Mouse (Mus musculus) kidney, embryonic 15.5 days (tissue): Measurements from ENCODE around the gene Rex1bd. TPM values are rescaled to one million over a fixed set of nuclear protein-coding genes. Genes with fewer than 3 reads are reported as not detected.
A peak's percentile ranks its signal among the peaks of the same experiment; 100 is the strongest.

Experiments used
- ATAC-seq: fragments of 200-750 bp; cut with Nextera tagmentation; replicated peaks from 2 replicates; pipeline ENCODE4 v1.8.0; 2017; ENCODE audit warnings: moderate TSS enrichment; ENCODE audit not compliant: low FRiP score
- H3K27ac ChIP-seq: fragments of 300-500 bp; sonication (generic); 2 replicates; pipeline ENCODE4 v1.5.1; 2015; ENCODE audit warnings: mild to moderate bottlenecking, inconsistent platforms
- H3K27me3 ChIP-seq: fragments of 300-500 bp; sonication (generic); 2 replicates; pipeline ENCODE4 v1.6.1; 2015; ENCODE audit warnings: inconsistent platforms
- H3K36me3 ChIP-seq: fragments of 300-500 bp; sonication (generic); 2 replicates; pipeline ENCODE4 v1.6.1; 2015; ENCODE audit warnings: inconsistent platforms
- H3K4me1 ChIP-seq: fragments of 300-500 bp; sonication (generic); 2 replicates; pipeline ENCODE4 v1.6.1; 2015; ENCODE audit warnings: inconsistent platforms
- H3K4me2 ChIP-seq: fragments of 300-500 bp; sonication (generic); 2 replicates; pipeline ENCODE4 v1.6.1; 2015; ENCODE audit warnings: moderate library complexity, mild to moderate bottlenecking, inconsistent platforms
- H3K4me3 ChIP-seq: fragments of 300-500 bp; sonication (generic); replicated peaks from 2 replicates; pipeline ENCODE4 v1.5.1; 2015; ENCODE audit warnings: mild to moderate bottlenecking, inconsistent platforms
- H3K9ac ChIP-seq: fragments of 300-500 bp; sonication (generic); 2 replicates; pipeline ENCODE4 v1.6.1; 2015; ENCODE audit warnings: mild to moderate bottlenecking, inconsistent platforms
- H3K9me3 ChIP-seq: fragments of 300-500 bp; sonication (generic); replicated peaks from 2 replicates; pipeline ENCODE4 v1.6.1; 2016; ENCODE audit warnings: inconsistent platforms
- WGBS: fragments of 180-500 bp; shearing (Covaris S2); methylation state at CpG from one replicate; pipeline ENCODE4 v1.1.7; 2015; ENCODE audit warnings: mixed read lengths; 5-methylcytosine and 5-hydroxymethylcytosine counted together
- polyA plus RNA-seq: library from polyadenylated mRNA; unstranded; fragments of >200 nt; fragmentation: Nextera tagmentation; extraction: Ambion mirVana; gene quantifications from 2 replicates; pipeline ENCODE4 v1.2.1, GENCODE M21; 2015

The Rex1bd gene
- polyA plus RNA-seq, 1 experiment from 2014 or later, result 133 TPM

DNA sequence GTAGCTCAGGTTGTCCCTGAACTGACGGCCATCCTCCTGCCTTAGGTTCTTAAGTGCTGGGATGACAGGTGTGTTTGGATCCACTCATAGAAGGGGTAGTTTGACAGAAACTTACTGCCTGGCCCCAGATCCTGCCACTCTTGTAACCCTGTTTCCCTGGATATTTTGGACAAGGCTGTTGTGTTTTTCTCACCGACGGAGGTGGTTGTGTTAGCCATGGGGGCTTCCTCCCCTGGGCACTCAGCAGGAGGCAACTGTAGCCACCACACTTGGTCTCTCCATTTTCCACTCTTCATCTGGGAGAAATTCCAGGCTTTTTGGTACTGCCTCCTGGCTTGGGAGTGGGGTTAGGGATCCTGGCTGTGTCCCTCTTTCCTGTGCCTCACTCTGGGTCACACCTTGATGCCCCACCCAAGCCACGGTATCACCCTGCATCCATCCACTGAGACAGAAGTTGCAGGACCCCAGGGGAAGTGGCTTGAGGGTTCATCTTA is 33.5 kb upstream of the Rex1bd start:
- 13% methylated on average over 4 of the region's 4 CpGs for WGBS
- peaks cover 22% of the 10 kb centered on the region for H3K36me3 ChIP-seq
- peaks cover 43% of the 10 kb centered on the region for H3K4me1 ChIP-seq
- peak overlapping the region; percentile 99 for H3K27ac ChIP-seq
- peak overlapping the region; percentile 65 for H3K4me3 ChIP-seq
- no peaks in the 10 kb centered on the region for H3K9me3 ChIP-seq
- no peaks in the 10 kb centered on the region for H3K27me3 ChIP-seq
- ATAC-seq, result no peak
- H3K9ac ChIP-seq, result peak overlapping the region; percentile 70
- H3K4me2 ChIP-seq, result peak overlapping the region; percentile 84

DNA sequence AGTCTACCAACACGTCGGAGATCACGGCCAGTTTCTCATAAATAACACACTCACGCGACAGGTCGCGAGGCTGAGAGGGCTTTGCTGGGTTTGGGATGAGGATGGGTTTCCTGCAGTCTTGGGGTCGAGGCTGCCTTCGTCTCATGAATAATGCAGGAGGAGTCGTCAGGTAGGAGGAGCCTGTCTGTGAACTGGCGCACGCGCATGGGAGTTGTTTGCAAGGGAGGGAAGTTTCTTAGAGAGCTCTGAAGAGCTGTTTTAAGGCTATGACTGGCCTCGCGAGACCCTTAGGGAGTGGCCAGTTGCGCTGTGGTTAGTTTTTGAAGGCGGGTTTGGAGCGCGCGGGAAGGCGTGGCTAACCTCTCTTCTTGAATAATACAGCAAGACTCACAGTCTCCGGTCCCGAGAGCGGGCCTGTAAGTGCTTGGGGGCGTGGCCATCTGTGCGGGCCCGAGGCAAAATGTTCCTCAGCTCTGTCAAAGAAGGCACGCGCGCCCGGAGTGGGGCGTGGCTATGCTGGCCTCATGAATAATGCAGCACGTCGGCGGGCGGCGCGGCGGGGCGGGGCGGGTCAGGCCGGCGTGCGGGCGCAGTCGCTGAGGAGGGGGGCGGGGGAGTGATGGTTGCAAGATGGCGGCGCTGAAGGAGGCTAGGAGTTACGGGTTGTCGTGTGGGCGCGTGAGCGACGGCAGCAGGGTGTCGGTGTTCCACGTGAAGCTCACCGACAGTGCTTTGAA is 32.7 kb upstream of the Rex1bd start, which contains the start of gene Ell:
Gene Ell (plus strand): TSS at position 381 of the 737 bp plus-strand sequence.
- Histone ChIP-seq H3K4me2 (peak within 1 kb of the TSS; percentile 84), H3K4me3 (peak within 1 kb of the TSS; percentile 65), H3K27ac (peak within 1 kb of the TSS; percentile 99), H3K9ac (peak within 1 kb of the TSS; percentile 70), H3K4me1 (peaks cover 39% of the 10 kb centered on the region), H3K9me3 (no peaks in the 10 kb centered on the region), H3K27me3 (no peaks in the 10 kb centered on the region), H3K36me3 (peaks cover 30% of the 10 kb centered on the region)
- WGBS, result under 1% methylated on average over 58 of the region's 58 CpGs
- ATAC-seq, result peak; percentile 91

DNA sequence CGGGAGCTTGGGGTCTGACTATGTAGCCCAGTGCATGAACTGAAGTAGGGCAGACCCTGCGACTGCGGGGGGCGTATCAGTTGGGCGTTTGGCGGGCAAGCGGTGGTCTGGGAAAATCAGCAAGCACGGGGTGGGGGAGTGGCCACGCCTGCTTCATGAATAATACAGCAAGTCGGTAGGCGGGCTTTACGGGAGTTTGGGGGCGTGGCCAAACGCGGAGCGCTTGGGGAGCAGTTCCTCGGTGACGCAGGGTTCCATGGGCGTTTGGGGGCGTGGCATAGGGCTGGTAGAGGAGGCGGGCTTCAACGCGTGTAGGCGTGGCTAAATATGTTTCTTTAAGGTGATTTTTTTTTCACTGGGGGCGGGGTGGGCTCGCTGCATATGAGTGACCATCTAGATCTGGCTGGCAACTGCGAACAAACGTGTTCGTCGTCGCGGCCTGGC is 32.1 kb upstream of the Rex1bd start:
- H3K4me1 ChIP-seq, result peaks cover 34% of the 10 kb centered on the region
- H3K9me3 ChIP-seq, result no peaks in the 10 kb centered on the region
- H3K36me3 ChIP-seq, result peaks cover 36% of the 10 kb centered on the region
- under 1% methylated on average over 32 of the region's 32 CpGs for WGBS
- peak overlapping the region; percentile 84 for H3K4me2 ChIP-seq
- no peaks in the 10 kb centered on the region for H3K27me3 ChIP-seq
- peak overlapping the region; percentile 70 for H3K9ac ChIP-seq
- H3K4me3 ChIP-seq, result peak overlapping the region; percentile 65
- H3K27ac ChIP-seq, result peak overlapping the region; percentile 99
- ATAC-seq, result peak; percentile 73

DNA sequence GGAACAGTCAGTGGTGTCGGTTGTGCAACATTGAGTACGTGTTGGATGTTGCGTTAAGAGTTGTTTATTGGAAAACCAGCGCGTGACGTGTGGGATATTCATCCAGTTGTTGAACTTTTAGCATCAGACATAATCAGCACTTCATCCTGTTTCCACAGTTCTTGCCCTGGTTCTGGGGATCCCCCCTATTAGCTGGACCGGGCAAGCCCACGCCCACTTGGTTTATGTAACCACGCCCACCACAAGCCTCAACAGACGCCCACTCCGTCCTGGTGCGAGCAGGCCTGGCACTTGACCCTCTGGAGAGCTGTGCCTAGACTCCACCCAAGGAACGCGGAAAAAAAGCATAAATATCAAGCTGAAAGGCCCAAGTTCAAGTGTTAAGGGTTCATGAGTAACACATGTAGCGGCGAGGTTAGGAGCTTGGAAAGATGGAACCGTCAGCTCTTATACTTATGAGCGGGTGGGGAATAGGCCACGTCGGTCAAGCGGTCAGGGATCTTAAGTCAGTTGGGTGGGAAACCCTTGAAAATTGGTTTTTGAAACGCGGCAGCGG is 31.6 kb upstream of the Rex1bd start:
- peak; percentile 19; the same call in 1 of the 2 replicates for ATAC-seq
- Histone ChIP-seq H3K36me3 (peaks cover 42% of the 10 kb centered on the region), H3K4me3 (peak overlapping the region; percentile 65), H3K4me2 (peak overlapping the region; percentile 84), H3K4me1 (peaks cover 29% of the 10 kb centered on the region), H3K9me3 (no peaks in the 10 kb centered on the region), H3K27me3 (no peaks in the 10 kb centered on the region), H3K9ac (peak overlapping the region; percentile 49), H3K27ac (peak overlapping the region; percentile 99)
- WGBS, result 15% methylated on average over 24 of the region's 24 CpGs

DNA sequence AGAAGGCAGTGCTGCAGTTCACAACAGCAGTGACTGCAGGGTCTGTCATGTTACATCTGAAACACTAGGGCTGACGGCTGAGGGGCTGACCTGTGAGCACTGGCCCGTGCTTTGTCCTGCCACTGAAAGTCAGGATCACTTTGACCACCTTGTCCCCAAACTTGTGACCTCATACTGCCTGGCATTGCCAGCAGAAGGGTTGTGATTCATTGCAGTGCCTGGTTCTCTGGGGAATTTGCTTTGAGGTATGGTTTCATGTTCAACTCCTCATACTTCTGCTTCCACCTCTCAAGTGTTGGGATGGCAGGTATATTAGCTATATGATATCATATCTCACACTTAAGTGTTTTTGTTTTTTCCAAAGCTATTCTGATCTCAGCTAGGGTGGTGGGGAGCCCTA is 29.1 kb upstream of the Rex1bd start:
- WGBS, result 75% methylated on average over 2 of the region's 2 CpGs

DNA sequence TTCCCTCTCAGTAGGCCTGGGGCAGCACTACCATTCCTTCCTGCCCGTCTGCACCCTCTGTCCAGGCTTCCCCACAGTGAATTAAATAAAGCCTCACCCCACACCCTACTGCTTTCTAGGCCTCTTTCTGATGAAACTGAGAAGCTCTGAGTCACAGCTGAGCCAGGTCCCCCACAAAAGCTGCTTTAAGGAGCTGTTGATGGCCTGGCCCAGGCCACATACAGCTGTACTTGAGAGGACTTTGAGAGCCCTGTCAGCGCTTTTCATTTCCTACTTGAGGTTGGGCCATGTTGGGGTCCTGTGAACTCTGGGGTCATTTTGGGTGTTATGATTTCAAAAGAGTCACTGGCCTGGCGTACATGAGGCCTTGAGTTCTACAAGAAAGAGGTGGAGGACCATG is 28.7 kb upstream of the Rex1bd start:
- Histone ChIP-seq H3K4me2 (no peak overlapping the region), H3K9ac (no peak overlapping the region), H3K9me3 (no peaks in the 10 kb centered on the region), H3K4me3 (no peak overlapping the region), H3K27ac (no peak overlapping the region), H3K4me1 (peaks cover 8% of the 10 kb centered on the region), H3K27me3 (no peaks in the 10 kb centered on the region), H3K36me3 (peaks cover 70% of the 10 kb centered on the region)
- 93% methylated on average over 3 of the region's 3 CpGs for WGBS
- no peak for ATAC-seq

More for the DNA sequence above, 29.1 kb upstream of the Rex1bd start:
- Histone ChIP-seq H3K27ac (no peak overlapping the region), H3K9me3 (no peaks in the 10 kb centered on the region), H3K27me3 (no peaks in the 10 kb centered on the region), H3K4me1 (peaks cover 12% of the 10 kb centered on the region), H3K4me3 (no peak overlapping the region), H3K4me2 (no peak overlapping the region), H3K9ac (no peak overlapping the region), H3K36me3 (peaks cover 66% of the 10 kb centered on the region)
- no peak for ATAC-seq

DNA sequence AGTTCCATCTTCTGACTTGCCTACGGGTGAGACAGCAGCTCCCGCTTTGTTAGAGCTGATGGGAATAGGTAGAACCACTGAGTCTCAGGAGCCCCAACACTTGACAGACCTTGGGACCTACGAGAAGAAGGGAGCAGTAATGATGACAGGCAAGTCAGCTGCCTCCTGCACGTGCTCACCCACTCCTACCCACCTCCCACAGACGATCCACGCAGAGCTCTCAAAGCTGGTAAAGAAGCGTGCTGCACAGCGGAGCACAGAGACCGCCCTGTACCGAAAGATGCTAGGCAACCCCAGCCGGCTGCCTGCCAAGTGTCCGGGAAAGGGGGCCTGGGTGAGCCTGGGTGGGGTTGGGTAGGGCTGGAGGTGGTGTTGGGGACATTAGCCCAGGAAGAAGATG is 27.7 kb upstream of the Rex1bd start:
- Histone ChIP-seq H3K36me3 (peaks cover 77% of the 10 kb centered on the region), H3K4me3 (no peak overlapping the region), H3K27ac (no peak overlapping the region), H3K27me3 (no peaks in the 10 kb centered on the region), H3K9ac (no peak overlapping the region), H3K4me1 (peaks cover 14% of the 10 kb centered on the region), H3K4me2 (no peak overlapping the region), H3K9me3 (no peaks in the 10 kb centered on the region)
- ATAC-seq, result no peak
- WGBS, result 93% methylated on average over 12 of the region's 12 CpGs

DNA sequence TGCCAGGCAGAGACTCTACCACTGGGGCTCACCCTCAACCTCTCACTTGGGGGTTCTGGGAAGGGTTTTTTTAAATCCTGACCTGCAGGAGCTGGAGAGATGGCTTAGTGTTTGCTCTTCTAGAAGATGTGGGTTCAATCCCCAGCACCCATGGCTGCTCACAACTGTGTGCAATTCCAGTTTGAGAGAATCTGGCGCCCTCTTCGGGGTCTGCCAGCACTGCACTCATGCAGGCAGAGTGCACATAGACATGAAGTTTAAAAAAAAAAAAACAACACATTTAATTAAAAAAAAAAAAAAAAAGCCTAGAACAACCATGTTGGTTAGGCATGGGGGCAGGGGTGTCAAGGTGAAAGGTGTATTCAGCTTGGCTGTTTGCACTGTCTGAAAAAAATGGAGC is 23.8 kb upstream of the Rex1bd start:
- Histone ChIP-seq H3K27ac (no peak overlapping the region), H3K36me3 (peaks cover 58% of the 10 kb centered on the region)

DNA sequence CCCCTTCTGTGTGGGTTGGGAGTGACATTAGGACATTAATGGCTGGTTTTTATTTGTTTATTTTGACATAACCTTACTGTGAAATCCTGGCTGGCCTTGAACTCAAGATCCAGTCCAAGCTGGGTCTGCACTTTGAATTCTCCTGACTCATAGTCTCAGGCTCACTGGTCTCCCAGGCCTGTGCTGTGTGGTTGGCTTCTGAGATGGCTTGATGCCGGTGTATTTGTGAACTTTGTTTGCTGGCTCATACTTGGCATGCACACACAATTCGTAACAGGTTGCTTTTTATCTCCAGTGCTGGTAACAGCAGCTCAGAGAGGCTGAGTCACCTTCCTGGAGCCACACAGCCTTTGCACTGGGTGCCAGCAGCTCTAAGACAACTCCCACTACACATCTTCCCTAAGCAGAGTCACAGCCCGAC is 23.2 kb upstream of the Rex1bd start:
- H3K9me3 ChIP-seq, result no peaks in the 10 kb centered on the region
- ATAC-seq, result no peak
- no peak overlapping the region for H3K4me3 ChIP-seq
- H3K36me3 ChIP-seq, result peaks cover 52% of the 10 kb centered on the region
- no peak overlapping the region for H3K9ac ChIP-seq
- H3K4me1 ChIP-seq, result peaks cover 31% of the 10 kb centered on the region
- H3K27ac ChIP-seq, result no peak overlapping the region
- 92% methylated on average over 3 of the region's 3 CpGs for WGBS
- no peak overlapping the region for H3K4me2 ChIP-seq
- H3K27me3 ChIP-seq, result no peaks in the 10 kb centered on the region

More for the DNA sequence above, 23.8 kb upstream of the Rex1bd start:
- Histone ChIP-seq H3K4me1 (peaks cover 31% of the 10 kb centered on the region), H3K4me3 (no peak overlapping the region), H3K27me3 (no peaks in the 10 kb centered on the region), H3K9me3 (no peaks in the 10 kb centered on the region), H3K9ac (no peak overlapping the region), H3K4me2 (no peak overlapping the region)
- 88% methylated on average over 2 of the region's 2 CpGs for WGBS
- ATAC-seq, result no peak

DNA sequence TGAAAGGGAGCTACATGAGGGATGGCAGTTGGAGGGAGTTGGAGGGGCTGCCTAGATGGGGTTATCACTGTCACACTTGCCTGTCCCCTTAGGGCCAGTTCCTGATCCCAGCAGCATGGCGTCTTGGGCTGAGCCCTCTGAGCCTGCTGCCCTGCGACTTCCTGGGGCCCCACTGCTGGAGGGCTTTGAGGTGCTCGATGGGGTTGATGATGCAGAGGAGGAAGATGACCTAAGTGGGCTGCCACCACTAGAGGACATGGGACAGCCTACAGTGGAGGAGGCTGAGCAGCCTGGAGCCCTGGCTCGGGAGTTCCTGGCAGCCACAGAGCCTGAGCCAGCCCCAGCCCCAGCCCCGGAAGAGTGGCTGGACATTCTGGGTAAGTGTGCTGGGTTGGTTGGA is 22.7 kb upstream of the Rex1bd start:
- H3K4me1 ChIP-seq, result peaks cover 31% of the 10 kb centered on the region
- no peaks in the 10 kb centered on the region for H3K9me3 ChIP-seq
- no peaks in the 10 kb centered on the region for H3K27me3 ChIP-seq
- H3K4me3 ChIP-seq, result 0 out of 2 replicates have a peak overlapping the region, but pooled peaks have one; percentile 72
- no peak for ATAC-seq
- H3K27ac ChIP-seq, result no peak overlapping the region
- WGBS, result 75% methylated on average over 5 of the region's 5 CpGs
- H3K9ac ChIP-seq, result no peak overlapping the region
- peaks cover 47% of the 10 kb centered on the region for H3K36me3 ChIP-seq
- peak overlapping the region; percentile 69 for H3K4me2 ChIP-seq

DNA sequence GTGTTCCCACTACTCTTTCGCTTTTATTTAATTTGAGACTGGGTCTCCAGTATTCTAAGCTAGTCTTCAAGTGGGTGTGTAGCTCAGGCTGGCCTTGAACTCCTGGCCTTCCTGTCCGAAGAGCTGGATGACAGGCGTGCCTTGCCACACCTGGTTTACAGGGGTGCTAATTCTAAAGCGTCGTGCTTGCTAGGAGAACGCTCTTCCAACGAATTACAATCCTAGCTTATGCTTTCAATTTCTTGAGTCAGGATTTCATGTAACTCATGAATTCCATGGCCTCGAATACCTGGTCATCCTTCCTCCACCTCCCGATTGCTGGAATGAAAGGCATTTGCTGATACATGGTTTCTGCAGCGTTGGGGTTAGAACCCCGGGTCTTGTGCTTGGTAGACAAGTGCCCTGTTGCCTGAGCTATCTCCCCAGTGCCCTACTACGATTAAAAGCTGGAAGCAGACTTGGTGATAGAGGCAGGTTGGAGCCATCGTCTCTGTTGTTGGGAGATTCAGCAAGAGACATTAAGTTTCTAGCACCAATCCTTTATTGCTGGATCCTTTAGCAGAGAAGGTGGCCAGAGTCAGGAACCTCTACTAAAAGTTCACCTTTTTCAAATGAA is 21.7 kb upstream of the Rex1bd start:
- Histone ChIP-seq H3K4me2 (peak overlapping the region; percentile 69), H3K36me3 (peaks cover 37% of the 10 kb centered on the region), H3K9me3 (no peaks in the 10 kb centered on the region), H3K27me3 (no peaks in the 10 kb centered on the region), H3K27ac (peak overlapping the region; percentile 90), H3K4me1 (peaks cover 34% of the 10 kb centered on the region), H3K9ac (peak overlapping the region; percentile 94), H3K4me3 (peak overlapping the region; percentile 72)
- ATAC-seq, result no peak
- 27% methylated on average over 13 of the region's 13 CpGs for WGBS
